Mouse (Mus musculus) G1E (cell line): ENCODE results near the gene Ccdc85c.

Source experiments
- CTCF ChIP-seq: IDR thresholded peaks from 2 replicates; pipeline ENCODE4 v1.5.1; 2012; ENCODE audit warnings: low read depth, low read length, inconsistent platforms, mixed read lengths
- TAL1 ChIP-seq: conservative IDR thresholded peaks from 2 replicates; pipeline ENCODE4 v1.6.1; 2012; ENCODE audit warnings: low read depth, low read length, inconsistent platforms, mixed read lengths

DNA sequence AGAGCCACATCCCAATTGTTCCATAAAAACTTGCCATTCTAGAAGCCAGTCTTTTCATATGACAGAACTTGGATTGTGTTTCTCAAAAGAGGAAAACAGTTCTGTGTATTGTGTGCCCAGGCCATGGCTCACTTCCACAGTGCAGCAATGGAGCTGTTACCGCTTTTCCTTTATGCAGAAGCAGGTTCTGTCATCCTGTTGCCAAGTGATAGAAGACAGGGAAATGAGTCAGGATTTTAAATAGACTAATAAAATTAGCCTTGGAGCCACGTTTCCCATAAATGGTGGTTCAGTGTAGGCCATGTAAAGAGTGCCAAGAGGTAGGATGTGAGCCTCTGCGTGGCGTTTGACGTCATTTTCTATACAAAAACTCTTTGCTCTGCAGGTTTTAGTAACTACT, 81.3 kb downstream of the Ccdc85c start:
- TF ChIP-seq CTCF (no peak), TAL1 (no peak)
